Mouse (Mus musculus) heart, embryonic 14.5 days (tissue): ENCODE measurements around the gene Akr1c13. TPM values are rescaled to one million over a fixed set of nuclear protein-coding genes. Genes with fewer than 3 reads are reported as not detected.

Experiments
- ATAC-seq: fragments of 200-750 bp; cut with Nextera tagmentation; 2 replicates; pipeline ENCODE4 v1.8.0; 2017; ENCODE audit warnings: low read depth, moderate TSS enrichment; ENCODE audit not compliant: insufficient number of reproducible peaks, insufficient read depth, low FRiP score
- H3K27ac ChIP-seq, 2 experiments: fragments of 200-500 bp in 1 of 2; fragments of 300-500 bp in 1 of 2; sonication (generic) in 1 of 2; replicated peaks in 1 of 2; 2 replicates each; pipeline ENCODE4 v1.5.1; 2012 to 2014; ENCODE audit warnings: low read depth in 2 of 2, low read length in 2 of 2, control low read depth in 1 of 2, mild to moderate bottlenecking in 1 of 2, mixed read lengths in 1 of 2; ENCODE audit not compliant: control insufficient read depth in 1 of 2, insufficient read depth in 1 of 2
- H3K27me3 ChIP-seq: fragments of 300-500 bp; sonication (generic); 2 replicates; pipeline ENCODE4 v1.6.1; 2014; ENCODE audit warnings: mild to moderate bottlenecking, low read length, control low read depth; ENCODE audit not compliant: control insufficient read depth, insufficient read depth
- H3K36me3 ChIP-seq: fragments of 300-500 bp; sonication (generic); 2 replicates; pipeline ENCODE4 v1.6.1; 2014; ENCODE audit warnings: mild to moderate bottlenecking, control low read depth, low read length, mixed read lengths; ENCODE audit not compliant: control insufficient read depth, insufficient read depth
- H3K4me1 ChIP-seq, 2 experiments: fragments of 200-500 bp in 1 of 2; fragments of 300-500 bp in 1 of 2; sonication (generic) in 1 of 2; 2 replicates each; pipeline ENCODE4 v1.6.1; 2012 to 2014; ENCODE audit warnings: low read length in 2 of 2, control low read depth in 1 of 2, mixed read lengths in 1 of 2; ENCODE audit not compliant: control insufficient read depth in 2 of 2, insufficient read depth in 2 of 2
- H3K4me2 ChIP-seq: fragments of 300-500 bp; sonication (generic); 2 replicates; pipeline ENCODE4 v1.6.1; 2014; ENCODE audit warnings: mild to moderate bottlenecking, low read length
- H3K4me3 ChIP-seq, 2 experiments: fragments of 200-500 bp in 1 of 2; fragments of 300-500 bp in 1 of 2; sonication (generic) in 1 of 2; 2 replicates each; pipeline ENCODE4 v1.5.1; 2012 to 2014; ENCODE audit warnings: low read length in 2 of 2, mild to moderate bottlenecking in 2 of 2, control low read depth in 1 of 2, low read depth in 1 of 2, moderate library complexity in 1 of 2; ENCODE audit not compliant: control insufficient read depth in 1 of 2, insufficient read depth in 1 of 2
- H3K9ac ChIP-seq: fragments of 300-500 bp; sonication (generic); 2 replicates; pipeline ENCODE4 v1.6.1; 2014; ENCODE audit warnings: mild to moderate bottlenecking, low read length
- H3K9me3 ChIP-seq: fragments of 300-500 bp; sonication (generic); 2 replicates; pipeline ENCODE4 v1.6.1; 2016; ENCODE audit warnings: low read length, control low read depth; ENCODE audit not compliant: control insufficient read depth
- WGBS: fragments of 180-500 bp; shearing (Covaris S2); extraction: QIAGEN DNeasy Blood & Tissue Kit; methylation state at CpG from one replicate; pipeline ENCODE4 v1.1.7; 2014; 5-methylcytosine and 5-hydroxymethylcytosine counted together
- polyA plus RNA-seq: library from polyadenylated mRNA; unstranded; fragments of >200 nt; fragmentation: Nextera tagmentation; extraction: Ambion mirVana; gene quantifications from 2 replicates; pipeline ENCODE4 v1.2.1, GENCODE M21; 2014

Akr1c13 gene
- 1.2 and 2.8 TPM in 2 replicates for polyA plus RNA-seq

DNA sequence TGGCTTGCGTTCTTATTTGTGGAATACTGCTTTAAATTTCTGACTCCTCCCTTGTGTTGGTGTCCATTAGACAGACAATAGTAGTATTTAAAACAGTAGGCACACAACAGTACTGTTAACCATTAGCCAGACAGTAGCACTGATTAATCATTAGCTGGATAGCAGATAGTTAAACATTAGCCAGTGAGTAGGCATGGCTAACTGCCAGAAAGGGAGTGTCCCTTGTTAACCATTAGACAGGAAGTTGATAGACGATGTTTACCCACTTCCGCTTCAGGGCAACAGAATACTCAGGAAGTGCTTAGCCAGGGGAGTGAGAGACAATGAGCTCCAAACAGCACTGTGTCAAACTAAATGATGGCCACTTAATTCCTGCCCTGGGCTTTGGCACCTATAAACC lies at the start of gene Akr1c13:
TSS of gene Akr1c13 (plus strand) at position 247 of the 400 bp plus-strand sequence.
- Histone ChIP-seq H3K36me3 (no peaks in the 10 kb centered on the region), H3K4me3 (no peak within 1 kb of the TSS), H3K27me3 (no peaks in the 10 kb centered on the region), H3K9ac (no peak within 1 kb of the TSS), H3K4me2 (no peak within 1 kb of the TSS), H3K4me1 (no peaks in the 10 kb centered on the region), H3K27ac (no peak within 1 kb of the TSS), H3K9me3 (no peaks in the 10 kb centered on the region)
- WGBS, result 65% methylated on average over 3 of the region's 3 CpGs
- ATAC-seq, result no peak

DNA sequence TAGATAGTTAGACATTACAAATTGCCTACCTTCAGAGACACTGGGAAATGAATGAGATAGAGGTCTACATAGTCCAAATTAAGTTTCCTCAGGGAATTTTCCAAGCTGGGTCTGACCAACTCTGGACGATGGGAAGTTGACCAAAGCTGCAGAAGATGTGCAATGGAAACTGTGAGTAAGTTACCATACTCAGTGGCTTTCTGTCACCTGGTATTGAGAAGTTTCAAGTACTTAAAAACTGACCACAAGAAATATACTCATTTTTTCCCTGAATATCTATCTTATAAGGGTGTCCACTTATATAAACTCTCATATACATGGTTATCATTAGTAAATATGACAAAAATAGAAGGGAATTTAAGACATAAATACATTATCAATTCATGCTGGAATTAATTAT lies 46.7 kb upstream of the Akr1c13 start:
- no peaks in the 10 kb centered on the region for H3K36me3 ChIP-seq
- no peak for ATAC-seq
- no peak overlapping the region for H3K4me2 ChIP-seq
- H3K27ac ChIP-seq, result no peak overlapping the region
- no peak overlapping the region for H3K9ac ChIP-seq
- 55% methylated on average over 1 of the region's 1 CpGs for WGBS
- H3K4me3 ChIP-seq, result no peak overlapping the region
- no peaks in the 10 kb centered on the region for H3K4me1 ChIP-seq
- H3K27me3 ChIP-seq, result no peaks in the 10 kb centered on the region
- no peaks in the 10 kb centered on the region for H3K9me3 ChIP-seq

DNA sequence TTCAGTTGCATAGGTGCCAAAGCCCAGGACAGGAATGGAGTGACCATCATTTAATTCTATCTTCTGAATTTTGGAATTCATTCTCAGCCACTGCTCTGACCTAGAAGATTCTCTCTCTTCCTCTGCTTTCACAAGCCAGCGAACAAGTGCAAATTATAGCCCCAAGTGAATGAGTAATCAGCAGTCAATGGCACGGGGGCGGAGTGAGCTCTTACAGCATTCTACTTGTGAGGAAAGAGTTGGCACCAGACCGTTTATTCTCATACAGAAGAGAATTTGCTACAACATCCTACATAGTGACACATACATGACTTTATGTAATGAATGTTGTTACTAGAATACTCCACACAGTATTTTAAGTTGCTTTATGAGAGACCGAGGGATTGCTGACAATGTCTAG lies 40.4 kb upstream of the Akr1c13 start, which contains the start of gene Akr1c18:
TSS of gene Akr1c18 (minus strand) at position 137 of the 400 bp plus-strand sequence.
- ATAC-seq, result no peak
- no peak within 1 kb of the TSS for H3K27ac ChIP-seq
- no peaks in the 10 kb centered on the region for H3K36me3 ChIP-seq
- no peak within 1 kb of the TSS for H3K9ac ChIP-seq
- H3K4me1 ChIP-seq, result no peaks in the 10 kb centered on the region
- H3K9me3 ChIP-seq, result no peaks in the 10 kb centered on the region; the same call in 1 of the 2 replicates
- 75% methylated on average over 5 of the region's 5 CpGs for WGBS
- H3K27me3 ChIP-seq, result no peaks in the 10 kb centered on the region
- no peak within 1 kb of the TSS for H3K4me3 ChIP-seq
- no peak within 1 kb of the TSS for H3K4me2 ChIP-seq

DNA sequence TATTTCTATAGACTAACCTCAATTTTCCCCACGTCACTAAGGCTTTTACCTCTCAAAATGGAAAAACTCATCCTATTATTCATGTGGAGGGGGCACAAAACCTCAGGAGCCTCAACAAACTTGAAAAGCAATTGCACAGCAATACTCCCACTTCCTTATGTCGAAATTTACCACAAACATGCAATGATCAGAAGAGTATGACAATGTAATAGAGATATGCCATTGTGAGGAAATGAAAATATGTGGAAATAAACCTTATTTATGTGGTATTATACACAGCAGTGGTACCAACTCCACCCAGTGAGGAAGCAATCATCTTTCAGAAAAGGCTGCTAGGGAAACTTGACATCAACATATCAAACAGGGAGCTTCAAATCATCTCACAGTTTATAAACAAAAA lies 38.0 kb upstream of the Akr1c13 start:
- H3K27ac ChIP-seq, result no peak overlapping the region
- H3K9ac ChIP-seq, result no peak overlapping the region
- 61% methylated on average over 2 of the region's 2 CpGs for WGBS
- no peaks in the 10 kb centered on the region for H3K27me3 ChIP-seq
- no peaks in the 10 kb centered on the region for H3K4me1 ChIP-seq
- H3K36me3 ChIP-seq, result no peaks in the 10 kb centered on the region
- H3K4me2 ChIP-seq, result no peak overlapping the region
- no peak for ATAC-seq
- no peaks in the 10 kb centered on the region; the same call in 1 of the 2 replicates for H3K9me3 ChIP-seq
- no peak overlapping the region for H3K4me3 ChIP-seq

DNA sequence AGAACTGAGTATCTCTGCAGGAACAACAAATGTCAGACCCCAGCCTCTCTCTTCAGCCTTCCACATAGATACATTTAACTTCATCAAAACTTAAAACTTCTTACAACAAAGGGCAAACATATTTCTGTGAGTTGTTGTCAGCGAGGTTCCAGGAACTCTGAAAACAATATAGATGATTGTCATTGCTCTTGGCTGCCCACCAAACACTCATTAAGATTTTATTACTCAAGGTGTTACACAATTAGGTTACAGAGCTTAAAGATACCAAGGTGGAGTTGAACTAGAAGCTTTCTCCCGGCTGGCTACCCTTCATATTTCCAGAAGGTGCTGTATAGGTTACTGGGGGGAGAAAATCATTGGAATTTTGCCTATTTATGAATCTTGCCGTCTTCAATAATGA lies 37.4 kb upstream of the Akr1c13 start:
- ATAC-seq, result no peak
- Histone ChIP-seq H3K4me3 (no peak overlapping the region), H3K9me3 (no peaks in the 10 kb centered on the region; the same call in 1 of the 2 replicates), H3K4me2 (no peak overlapping the region), H3K4me1 (no peaks in the 10 kb centered on the region), H3K27me3 (no peaks in the 10 kb centered on the region), H3K36me3 (no peaks in the 10 kb centered on the region), H3K27ac (no peak overlapping the region), H3K9ac (no peak overlapping the region)
- WGBS, result 78% methylated on average over 3 of the region's 3 CpGs

DNA sequence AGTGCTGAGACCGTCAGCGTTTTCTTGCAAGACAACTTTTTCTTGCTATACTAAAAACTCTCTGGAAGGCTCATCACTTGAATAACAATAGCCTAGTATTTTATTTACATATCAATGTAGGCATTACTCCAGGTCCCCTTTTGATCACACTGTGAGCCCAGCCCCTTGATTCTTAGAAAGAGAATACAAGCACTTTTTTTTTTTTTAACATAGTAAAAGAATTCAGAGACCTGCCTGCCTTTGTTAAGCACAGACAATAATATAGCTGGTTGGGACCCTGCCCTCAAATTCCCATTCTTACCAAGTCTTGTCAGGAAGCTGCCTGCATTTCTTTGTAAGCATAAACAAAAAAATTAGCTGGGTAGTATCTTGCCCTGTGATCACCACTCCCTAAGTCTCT lies 35.7 kb upstream of the Akr1c13 start:
- Histone ChIP-seq H3K4me1 (no peaks in the 10 kb centered on the region), H3K9ac (no peak overlapping the region), H3K9me3 (no peaks in the 10 kb centered on the region; the same call in 1 of the 2 replicates), H3K4me3 (no peak overlapping the region), H3K27me3 (no peaks in the 10 kb centered on the region), H3K27ac (no peak overlapping the region), H3K4me2 (no peak overlapping the region), H3K36me3 (no peaks in the 10 kb centered on the region)
- ATAC-seq, result no peak
- 81% methylated on average over 2 of the region's 2 CpGs for WGBS

DNA sequence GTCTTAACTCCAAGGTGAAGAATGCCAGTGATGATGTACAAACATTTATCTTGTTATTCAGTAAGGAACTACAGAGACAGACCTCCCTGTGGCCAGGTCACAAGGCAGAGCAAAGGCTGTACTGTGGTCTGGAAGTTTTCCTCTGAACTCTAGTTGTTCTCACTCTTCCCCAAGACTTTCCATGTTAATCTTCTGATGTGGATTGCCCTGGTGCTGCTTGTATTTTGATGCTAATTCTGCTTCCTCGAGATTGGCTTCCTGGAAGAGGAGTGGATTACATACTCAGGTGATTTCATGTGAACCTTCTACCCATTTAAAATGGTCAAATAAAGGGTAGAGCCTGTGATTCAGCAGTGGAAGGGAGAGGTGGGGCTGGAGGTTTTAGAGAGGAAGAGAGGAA lies 22.9 kb upstream of the Akr1c13 start:
- WGBS, result 33% methylated on average over 1 of the region's 1 CpGs
- Histone ChIP-seq H3K4me2 (no peak overlapping the region), H3K4me3 (no peak overlapping the region), H3K9me3 (no peaks in the 10 kb centered on the region), H3K9ac (no peak overlapping the region), H3K4me1 (peaks cover 0 to 10% of the 10 kb centered on the region in 2 experiments; a peak in 2 of 4 replicates), H3K27ac (no peak overlapping the region), H3K27me3 (no peaks in the 10 kb centered on the region), H3K36me3 (no peaks in the 10 kb centered on the region)
- ATAC-seq, result no peak

DNA sequence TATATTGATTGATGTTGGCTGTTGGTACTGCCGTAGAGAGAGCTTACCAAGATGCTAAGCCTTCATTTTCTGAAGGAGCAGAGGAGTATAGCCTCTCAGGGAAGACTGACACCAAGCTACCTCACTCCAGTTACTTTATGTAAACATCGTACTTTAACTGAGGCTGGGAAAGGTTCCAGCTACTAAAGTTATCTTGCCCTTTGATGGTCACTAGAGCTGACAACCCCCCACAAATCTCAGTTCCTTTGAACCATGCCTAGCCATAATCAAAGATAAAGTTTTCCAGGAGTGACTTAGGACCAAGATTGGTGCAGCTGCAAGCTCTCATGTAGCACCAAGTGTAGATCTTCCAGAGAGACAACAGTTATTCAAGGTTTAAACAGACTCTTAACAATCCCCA lies 18.0 kb upstream of the Akr1c13 start:
- 25% methylated on average over 2 of the region's 2 CpGs for WGBS
- H3K36me3 ChIP-seq, result no peaks in the 10 kb centered on the region
- H3K27ac ChIP-seq, result no peak overlapping the region
- peaks cover 0 to 11% of the 10 kb centered on the region in 2 experiments; a peak in 2 of 4 replicates for H3K4me1 ChIP-seq
- ATAC-seq, result no peak
- H3K9me3 ChIP-seq, result no peaks in the 10 kb centered on the region
- no peaks in the 10 kb centered on the region for H3K27me3 ChIP-seq
- no peak overlapping the region for H3K4me2 ChIP-seq
- H3K9ac ChIP-seq, result no peak overlapping the region
- H3K4me3 ChIP-seq, result no peak overlapping the region
